Mouse (Mus musculus) stomach, embryonic 16.5 days (tissue): ENCODE measurements at regions not wholly inside any gene's neighbourhood (a gene's known extent, or its start where the extent isn't known, plus 50 kb on each side); places are given as distances from the start of the nearest gene placed in this dataset.
"Not testable (repeated sequence)": the region's sequence is repeated elsewhere in the genome, so short reads cannot be mapped to it uniquely, and the experiment has no call there.

Source experiments
- ATAC-seq: fragments of 200-750 bp; cut with Nextera tagmentation; 2 replicates; pipeline ENCODE4 v1.8.0; 2017; ENCODE audit warnings: moderate number of reproducible peaks, moderate TSS enrichment; ENCODE audit not compliant: insufficient read depth, low FRiP score
- H3K27ac ChIP-seq: fragments of 300-500 bp; sonication (generic); 2 replicates; pipeline ENCODE4 v1.5.1; 2014; ENCODE audit warnings: low read length
- H3K27me3 ChIP-seq: fragments of 300-500 bp; sonication (generic); 2 replicates; pipeline ENCODE4 v1.6.1; 2014; ENCODE audit warnings: low read length, control low read depth, mixed read lengths; ENCODE audit not compliant: control insufficient read depth, insufficient read depth
- H3K36me3 ChIP-seq: fragments of 300-500 bp; sonication (generic); 2 replicates; pipeline ENCODE4 v1.6.1; 2014; ENCODE audit warnings: low read length; ENCODE audit not compliant: control insufficient read depth, insufficient read depth
- H3K4me1 ChIP-seq: fragments of 300-500 bp; sonication (generic); 2 replicates; pipeline ENCODE4 v1.6.1; 2014; ENCODE audit warnings: low read length, control low read depth, mixed read lengths; ENCODE audit not compliant: control insufficient read depth, insufficient read depth
- H3K4me2 ChIP-seq: fragments of 300-500 bp; sonication (generic); 2 replicates; pipeline ENCODE4 v1.6.1; 2014; ENCODE audit warnings: low read depth, low read length, mixed read lengths
- H3K4me3 ChIP-seq: fragments of 300-500 bp; sonication (generic); replicated peaks from 2 replicates; pipeline ENCODE4 v1.5.1; 2014; ENCODE audit warnings: mild to moderate bottlenecking, low read length
- H3K9ac ChIP-seq: fragments of 300-500 bp; sonication (generic); 2 replicates; pipeline ENCODE4 v1.6.1; 2014; ENCODE audit warnings: low read length
- H3K9me3 ChIP-seq: fragments of 300-500 bp; sonication (generic); replicated peaks from 2 replicates; pipeline ENCODE4 v1.6.1; 2016; ENCODE audit warnings: low read length, control low read depth; ENCODE audit not compliant: control insufficient read depth
- WGBS: fragments of 180-500 bp; shearing (Covaris S2); extraction: QIAGEN DNeasy Blood & Tissue Kit; methylation state at CpG from one replicate; pipeline ENCODE4 v1.1.7; 2014; 5-methylcytosine and 5-hydroxymethylcytosine counted together

DNA sequence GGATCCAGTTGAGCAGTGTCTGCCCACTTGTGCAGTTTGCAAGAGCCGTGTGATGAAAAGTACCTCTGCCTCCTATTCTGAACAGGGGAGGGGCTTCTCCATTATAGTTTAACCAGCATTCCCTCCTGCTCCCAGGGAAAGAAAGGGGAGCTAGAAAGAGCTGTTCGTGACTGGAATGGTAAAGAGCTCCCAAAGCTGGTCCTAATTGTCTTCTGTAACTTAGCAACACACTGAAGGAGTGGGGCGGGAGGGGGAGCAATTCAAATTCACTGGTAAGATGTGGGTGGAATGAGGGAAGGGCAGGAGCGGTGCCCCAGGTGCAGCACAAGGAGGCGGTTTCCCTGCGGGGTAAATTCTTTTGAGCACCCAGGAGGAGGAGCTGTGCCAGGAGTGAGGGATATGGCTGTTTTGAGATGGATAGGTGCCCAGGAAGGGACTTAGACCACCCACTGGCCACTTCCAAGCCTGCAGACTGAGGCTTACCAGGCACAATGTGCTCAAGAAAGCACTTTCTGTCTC lies 79.5 kb upstream of the Spata13 start:
- H3K9ac ChIP-seq: no peak overlapping the region
- H3K27me3 ChIP-seq: no peaks in the 10 kb centered on the region
- H3K4me3 ChIP-seq: no peak overlapping the region
- H3K4me1 ChIP-seq: peaks cover 6% of the 10 kb centered on the region
- no peak overlapping the region for H3K27ac ChIP-seq
- no peak for ATAC-seq
- no peaks in the 10 kb centered on the region for H3K9me3 ChIP-seq
- no peak overlapping the region for H3K4me2 ChIP-seq
- WGBS: 21% methylated on average over 6 of the region's 6 CpGs
- no peaks in the 10 kb centered on the region for H3K36me3 ChIP-seq

DNA sequence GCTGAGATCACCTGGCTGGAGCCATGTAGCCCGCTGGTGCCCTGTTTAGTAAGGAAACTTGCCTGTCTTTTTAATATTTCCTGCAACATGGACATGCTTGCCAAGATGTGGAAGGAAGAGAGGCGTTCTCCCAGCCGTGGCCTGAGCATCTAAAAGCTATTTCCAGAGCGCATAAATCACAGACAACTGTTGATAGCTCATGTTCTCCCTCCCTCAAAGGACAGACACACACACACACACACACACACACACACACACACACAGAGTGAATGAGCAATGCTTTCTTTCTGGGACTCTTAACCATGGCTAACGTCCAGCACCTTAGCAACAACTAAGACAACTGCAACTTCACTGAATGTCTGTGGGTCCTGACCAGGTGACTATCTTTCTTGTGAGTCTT lies 77.3 kb upstream of the Spata13 start:
- Histone ChIP-seq H3K36me3 (no peaks in the 10 kb centered on the region), H3K4me1 (peaks cover 6% of the 10 kb centered on the region)
- ATAC-seq: no peak

DNA sequence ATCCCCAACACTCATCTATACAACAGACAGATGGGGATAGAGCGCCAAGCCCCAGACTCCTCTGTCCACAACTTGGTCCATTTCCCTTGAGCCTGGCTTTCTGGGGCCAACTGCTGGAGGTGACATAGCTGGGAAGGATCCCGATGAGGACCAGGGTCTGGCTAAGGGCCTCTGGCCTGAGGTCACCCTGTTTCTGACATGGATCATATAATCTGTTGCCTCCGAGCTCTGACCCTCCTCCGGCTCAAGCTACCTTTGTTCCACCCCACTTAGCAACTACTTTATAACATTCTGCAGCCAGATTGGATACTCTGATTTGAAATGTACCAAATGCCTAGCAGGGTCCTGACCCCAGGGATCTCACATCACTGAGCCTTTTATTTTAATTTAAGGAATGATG lies 76.8 kb upstream of the Spata13 start:
- Histone ChIP-seq H3K4me2 (no peak overlapping the region), H3K27ac (no peak overlapping the region), H3K4me3 (no peak overlapping the region), H3K9ac (no peak overlapping the region), H3K4me1 (peaks cover 6% of the 10 kb centered on the region), H3K36me3 (no peaks in the 10 kb centered on the region), H3K27me3 (no peaks in the 10 kb centered on the region), H3K9me3 (no peaks in the 10 kb centered on the region)
- ATAC-seq: no peak
- 74% methylated on average over 4 of the region's 4 CpGs for WGBS

More for the DNA sequence above, 77.3 kb upstream of the Spata13 start:
- Histone ChIP-seq H3K4me2 (no peak overlapping the region), H3K27ac (no peak overlapping the region), H3K9ac (no peak overlapping the region), H3K4me3 (no peak overlapping the region), H3K9me3 (no peaks in the 10 kb centered on the region), H3K27me3 (no peaks in the 10 kb centered on the region)
- WGBS: 54% methylated on average over 5 of the region's 5 CpGs

DNA sequence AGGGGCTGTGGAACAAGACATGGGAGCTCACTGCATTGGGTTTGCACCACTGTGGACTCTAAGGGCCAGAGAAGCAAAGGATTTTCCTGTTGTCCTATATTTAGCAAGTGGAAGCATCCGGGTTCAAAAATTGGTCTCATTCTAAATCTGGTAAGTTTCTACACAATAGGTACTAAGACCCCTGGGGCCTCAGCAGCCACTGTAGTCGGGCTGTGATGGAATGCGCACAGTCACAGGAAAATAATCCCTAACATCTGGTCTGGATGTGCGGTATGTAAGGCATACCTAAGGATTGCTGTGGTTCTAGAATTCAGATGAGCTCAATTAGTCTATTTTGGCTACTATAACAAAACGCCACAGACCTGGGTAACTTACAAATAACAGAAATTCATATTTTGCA lies 74.4 kb upstream of the Spata13 start:
- Histone ChIP-seq H3K36me3 (no peaks in the 10 kb centered on the region), H3K4me3 (no peak overlapping the region), H3K4me2 (no peak overlapping the region), H3K4me1 (peaks cover 2% of the 10 kb centered on the region; the same call in 1 of the 2 replicates), H3K9ac (no peak overlapping the region), H3K27ac (no peak overlapping the region), H3K9me3 (no peaks in the 10 kb centered on the region), H3K27me3 (no peaks in the 10 kb centered on the region)
- 72% methylated on average over 5 of the region's 5 CpGs for WGBS
- ATAC-seq: no peak

DNA sequence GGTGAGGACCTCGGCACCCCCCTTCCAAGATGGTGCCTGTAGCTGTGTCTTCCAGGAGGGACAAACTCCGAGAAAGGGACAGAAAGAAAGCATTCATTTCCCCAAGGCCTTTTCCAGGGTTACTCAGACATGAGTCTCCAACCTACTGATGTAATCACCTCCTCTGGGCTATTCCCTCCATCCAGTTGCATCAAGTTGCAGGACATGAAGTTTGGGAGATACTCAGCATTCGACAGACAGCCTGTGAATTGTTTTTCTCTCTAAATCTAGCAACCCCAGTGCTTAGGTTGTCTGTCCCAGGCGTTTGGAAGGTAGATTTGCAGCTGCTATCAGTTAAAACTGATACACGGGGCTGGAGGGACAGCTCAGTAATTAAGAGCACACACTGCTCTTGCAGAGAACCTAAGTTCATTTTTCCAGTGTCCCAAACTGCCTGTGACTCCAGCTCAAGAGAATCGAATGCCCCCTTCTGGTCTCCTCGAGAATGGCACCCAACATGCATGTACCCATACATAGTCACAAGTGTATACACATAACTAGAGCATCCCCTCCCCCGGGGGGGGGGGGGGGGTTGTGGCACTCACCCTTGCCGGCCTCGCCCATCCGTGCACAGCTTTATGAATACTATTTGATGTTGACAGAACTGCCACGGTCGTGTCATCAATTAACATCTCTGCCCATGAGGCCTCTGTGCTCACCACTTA lies 73.8 kb upstream of the Spata13 start:
- Histone ChIP-seq H3K4me3 (no peak overlapping the region), H3K36me3 (no peaks in the 10 kb centered on the region), H3K27ac (no peak overlapping the region), H3K27me3 (no peaks in the 10 kb centered on the region), H3K9me3 (no peaks in the 10 kb centered on the region), H3K4me1 (no peaks in the 10 kb centered on the region), H3K4me2 (no peak overlapping the region), H3K9ac (no peak overlapping the region)
- WGBS: 80% methylated on average over 13 of the region's 13 CpGs
- ATAC-seq: no peak

DNA sequence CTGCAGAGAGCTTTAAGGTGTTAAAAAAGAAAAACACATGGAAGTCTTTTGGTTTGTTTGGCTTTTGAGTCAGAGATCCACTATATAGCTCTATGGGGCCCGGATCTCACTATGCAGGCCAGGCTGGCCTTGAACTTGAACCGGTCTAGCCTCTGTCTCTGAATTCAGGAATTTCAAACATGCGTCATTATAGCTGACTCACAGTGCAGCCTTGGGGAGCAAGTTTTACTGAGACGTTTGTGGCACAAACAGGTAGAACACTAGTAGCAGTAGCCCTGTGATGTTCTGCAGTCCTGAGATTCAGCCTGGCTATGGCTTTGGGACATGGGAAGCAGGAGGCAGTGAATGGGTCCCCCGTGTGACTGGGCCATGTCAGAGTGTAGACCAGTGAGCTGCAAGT lies 57.5 kb upstream of the Spata13 start:
- no peaks in the 10 kb centered on the region for H3K4me1 ChIP-seq
- no peaks in the 10 kb centered on the region for H3K9me3 ChIP-seq
- H3K9ac ChIP-seq: no peak overlapping the region
- 66% methylated on average over 5 of the region's 5 CpGs for WGBS
- no peak overlapping the region for H3K4me2 ChIP-seq
- no peak for ATAC-seq
- H3K27ac ChIP-seq: no peak overlapping the region
- no peaks in the 10 kb centered on the region for H3K27me3 ChIP-seq
- H3K4me3 ChIP-seq: no peak overlapping the region
- H3K36me3 ChIP-seq: no peaks in the 10 kb centered on the region

DNA sequence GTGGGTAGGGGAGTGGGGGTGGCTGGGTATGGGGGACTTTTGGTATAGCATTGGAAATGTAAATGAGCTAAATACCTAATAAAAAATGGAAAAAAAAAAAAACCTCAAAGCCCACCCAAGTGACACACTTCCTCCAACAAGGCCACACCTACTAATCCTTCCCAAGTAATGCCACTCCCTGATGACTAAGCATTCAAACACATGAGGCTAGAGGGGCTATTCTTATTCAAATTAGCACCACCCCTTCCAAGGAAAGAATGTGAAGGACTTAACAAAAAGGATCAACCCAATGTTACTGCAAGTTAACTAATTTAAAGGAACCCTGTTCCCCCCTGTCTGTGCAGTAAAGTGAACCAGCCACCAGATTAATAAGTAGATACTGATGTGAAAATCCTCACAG lies 53.7 kb upstream of the Spata13 start:
- H3K4me2 ChIP-seq, H3K27ac ChIP-seq, H3K4me1 ChIP-seq, H3K9ac ChIP-seq, H3K9me3 ChIP-seq, H3K4me3 ChIP-seq, H3K36me3 ChIP-seq, ATAC-seq, H3K27me3 ChIP-seq: not testable (repeated sequence)
